Mouse (Mus musculus) testis, adult 2 months (tissue): ENCODE results near the gene Spta1. TPM values are rescaled to one million over a fixed set of nuclear protein-coding genes. Genes with fewer than 3 reads are reported as not detected.

Experiments used
- H3K27ac ChIP-seq: fragments of 200-500 bp; 2 replicates; pipeline ENCODE4 v1.5.1; 2012; ENCODE audit warnings: low read depth, low read length; ENCODE audit not compliant: control insufficient read depth, insufficient read depth
- H3K27me3 ChIP-seq: fragments of 200-500 bp; 2 replicates; pipeline ENCODE4 v1.6.1; 2012; ENCODE audit warnings: mild to moderate bottlenecking, low read length, moderate library complexity; ENCODE audit not compliant: control insufficient read depth, insufficient read depth
- H3K36me3 ChIP-seq: fragments of 200-500 bp; 2 replicates; pipeline ENCODE4 v1.6.1; 2012; ENCODE audit warnings: mild to moderate bottlenecking, low read length; ENCODE audit not compliant: control insufficient read depth, insufficient read depth
- H3K4me1 ChIP-seq: fragments of 200-500 bp; 2 replicates; pipeline ENCODE4 v1.6.1; 2012; ENCODE audit warnings: low read length; ENCODE audit not compliant: control insufficient read depth, insufficient read depth
- H3K4me3 ChIP-seq: fragments of 200-500 bp; 2 replicates; pipeline ENCODE4 v1.5.1; 2012; ENCODE audit warnings: low read depth, mild to moderate bottlenecking, low read length, moderate library complexity, mixed read lengths; ENCODE audit not compliant: control insufficient read depth
- CTCF ChIP-seq: fragments of 200-500 bp; IDR thresholded peaks from 2 replicates; pipeline ENCODE4 v1.5.1; 2012; ENCODE audit warnings: low read depth, mild to moderate bottlenecking, inconsistent platforms, low read length, moderate library complexity; ENCODE audit not compliant: control insufficient read depth, insufficient read depth, insufficient replicate concordance
- POLR2A ChIP-seq: fragments of 200-500 bp; IDR thresholded peaks from 2 replicates; pipeline ENCODE4 v1.6.1; 2012; ENCODE audit warnings: low read depth, mild to moderate bottlenecking, inconsistent platforms, low read length, moderate library complexity; ENCODE audit not compliant: control insufficient read depth
- polyA plus RNA-seq: library from polyadenylated mRNA; depleted of rRNA; stranded (reverse); fragments of >200 nt; gene quantifications from 2 replicates; pipeline ENCODE4 v1.2.3, GENCODE M21; 2012

Gene Spta1
- polyA plus RNA-seq, 1 experiment = 5.2 TPM

DNA sequence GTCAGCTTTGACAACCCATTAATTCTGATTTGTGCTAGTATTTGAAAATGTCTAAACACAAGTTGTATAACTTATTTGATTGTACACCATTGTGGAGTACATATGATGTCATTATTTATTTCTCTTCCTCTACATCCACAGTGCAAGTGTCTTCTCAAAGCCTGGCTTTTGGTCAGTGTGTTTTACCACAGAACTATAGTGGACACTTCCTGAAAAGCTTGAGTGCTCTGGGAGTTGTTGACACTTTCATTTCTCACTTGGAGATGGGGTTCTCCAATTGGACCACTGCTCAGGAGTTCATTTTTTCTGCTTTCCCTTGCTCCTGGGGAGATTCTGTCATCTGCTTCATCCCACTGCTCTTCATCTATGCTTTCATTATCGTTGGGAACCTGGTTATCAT is 14.1 kb upstream of the Spta1 start:
- Histone ChIP-seq H3K4me3 (no peak overlapping the region), H3K36me3 (no peaks in the 10 kb centered on the region), H3K27me3 (no peaks in the 10 kb centered on the region), H3K4me1 (no peaks in the 10 kb centered on the region), H3K27ac (no peak overlapping the region)
- TF ChIP-seq POLR2A (no peak), CTCF (no peak)

DNA sequence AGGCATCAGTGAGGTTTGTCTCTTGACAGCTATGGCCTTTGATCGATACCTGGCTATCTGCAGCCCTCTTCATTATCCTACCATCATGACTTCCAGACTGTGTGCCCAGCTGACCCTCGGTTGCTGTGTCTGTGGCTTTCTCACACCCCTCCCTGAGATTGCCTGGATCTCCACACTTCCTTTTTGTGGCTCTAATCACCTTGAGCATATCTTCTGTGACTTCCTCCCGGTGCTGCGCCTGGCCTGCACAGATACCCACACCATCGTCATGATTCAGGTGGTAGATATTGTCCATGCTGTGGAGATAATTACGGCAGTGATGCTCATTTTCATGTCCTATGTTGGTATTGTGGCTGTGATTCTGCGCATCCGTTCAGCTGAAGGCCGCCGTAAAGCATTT is 13.5 kb upstream of the Spta1 start:
- H3K27ac ChIP-seq = no peak overlapping the region
- H3K36me3 ChIP-seq = no peaks in the 10 kb centered on the region
- no peak for TF ChIP-seq POLR2A
- no peak for TF ChIP-seq CTCF
- no peak overlapping the region for H3K4me3 ChIP-seq
- H3K4me1 ChIP-seq = no peaks in the 10 kb centered on the region
- H3K27me3 ChIP-seq = no peaks in the 10 kb centered on the region

DNA sequence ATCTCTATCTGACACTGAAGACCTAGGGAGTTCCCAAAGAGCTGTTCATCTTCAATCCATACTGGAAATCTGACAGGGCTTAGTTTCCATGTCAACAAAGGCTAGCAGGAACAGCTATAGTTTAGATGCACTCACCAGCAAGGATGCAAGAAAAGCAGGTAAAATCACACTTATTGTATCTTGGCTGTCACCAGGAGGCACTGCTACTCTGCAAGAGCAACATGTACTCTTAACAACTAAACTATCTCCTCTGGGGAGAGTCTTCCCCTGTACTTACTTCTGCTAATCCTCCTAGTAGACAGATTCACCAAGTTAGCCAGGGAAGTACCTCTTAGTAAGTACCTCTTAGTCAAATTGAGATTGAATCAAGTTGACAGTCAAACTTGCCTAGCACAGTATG is 3.6 kb upstream of the Spta1 start:
- no peak overlapping the region for H3K4me3 ChIP-seq
- H3K27ac ChIP-seq = no peak overlapping the region
- no peaks in the 10 kb centered on the region for H3K27me3 ChIP-seq
- TF ChIP-seq CTCF = no peak
- no peak for TF ChIP-seq POLR2A
- H3K36me3 ChIP-seq = no peaks in the 10 kb centered on the region
- no peaks in the 10 kb centered on the region for H3K4me1 ChIP-seq

DNA sequence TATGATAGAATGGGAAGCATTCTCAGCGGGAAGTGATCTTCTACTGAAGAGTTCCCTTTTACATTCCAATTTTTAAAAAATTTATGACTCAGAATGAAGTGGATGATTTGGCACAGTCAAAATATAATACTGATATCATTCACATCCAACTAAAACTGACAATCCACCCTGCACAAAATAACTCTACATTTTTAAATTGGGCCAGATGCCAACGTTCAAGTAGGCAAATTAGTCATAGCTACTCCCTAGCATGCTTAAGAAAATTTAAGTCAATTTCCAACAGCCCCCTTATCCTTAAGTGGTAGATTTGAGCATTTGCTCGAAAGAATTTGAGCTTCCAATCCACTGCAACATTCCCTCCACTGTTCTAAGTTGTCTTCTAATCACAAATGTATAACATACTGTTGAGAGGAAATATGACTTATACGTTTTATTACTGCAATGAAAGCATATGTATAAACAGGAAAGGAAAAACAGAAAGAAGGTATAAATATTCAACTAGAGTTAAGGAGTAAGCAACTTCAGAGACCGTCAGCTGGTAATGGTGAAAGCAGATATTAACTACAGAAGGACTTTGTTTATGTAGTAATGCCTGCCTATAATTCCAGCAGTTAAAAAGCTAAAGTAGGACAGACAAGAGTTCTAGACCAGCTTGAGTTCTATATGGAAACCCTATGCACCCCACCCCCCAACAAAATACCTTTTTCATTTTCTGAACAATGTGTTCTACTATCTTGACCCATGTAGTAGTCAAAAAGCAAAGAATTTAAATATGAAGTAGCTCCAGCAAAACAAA is 1.7 kb upstream of the Spta1 start:
- Histone ChIP-seq H3K27me3 (no peaks in the 10 kb centered on the region), H3K4me3 (no peak overlapping the region), H3K4me1 (no peaks in the 10 kb centered on the region), H3K36me3 (no peaks in the 10 kb centered on the region), H3K27ac (no peak overlapping the region)
- TF ChIP-seq POLR2A (no peak), CTCF (no peak)

DNA sequence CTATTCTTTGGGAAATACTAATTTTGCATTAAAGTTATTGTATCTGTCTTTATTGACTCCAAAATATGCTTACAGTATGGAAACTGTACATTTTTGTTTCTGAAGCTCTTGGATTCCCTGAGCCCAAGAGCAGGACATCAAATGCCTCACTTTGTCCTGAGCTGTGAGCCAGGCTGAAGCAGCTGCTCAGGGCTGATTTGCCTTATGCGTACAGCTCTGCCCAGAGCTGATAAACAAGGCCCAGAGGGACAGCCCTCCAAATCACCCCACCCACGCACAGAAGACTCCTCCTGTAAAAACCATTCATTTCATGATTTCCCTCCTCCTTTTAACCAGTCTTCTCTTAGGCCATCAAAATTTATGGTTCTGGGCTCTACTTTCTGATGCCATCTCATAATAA is 1.0 kb upstream of the Spta1 start:
- Histone ChIP-seq H3K4me3 (no peak overlapping the region), H3K27ac (no peak overlapping the region), H3K27me3 (no peaks in the 10 kb centered on the region), H3K36me3 (no peaks in the 10 kb centered on the region), H3K4me1 (no peaks in the 10 kb centered on the region)
- TF ChIP-seq POLR2A (no peak), CTCF (no peak)

DNA sequence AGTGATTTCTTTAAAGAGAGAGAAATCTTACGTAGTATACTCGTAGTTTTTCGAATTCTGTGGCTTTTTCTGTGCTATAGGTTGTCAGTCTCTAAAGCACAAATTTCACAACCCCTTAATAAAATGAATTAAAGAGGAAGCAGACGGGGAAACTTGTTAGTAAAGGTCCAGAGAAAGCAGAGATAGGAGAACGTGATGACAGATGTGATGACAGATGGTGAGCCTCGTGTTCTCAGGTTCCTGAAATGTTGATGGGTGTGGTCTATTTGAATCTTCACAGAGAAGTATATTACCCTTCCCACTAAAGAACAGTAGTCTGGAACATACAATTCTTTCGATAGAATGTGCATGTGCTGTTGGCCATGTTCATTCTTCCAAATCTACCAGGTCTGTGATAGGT is 32.1 kb downstream of the Spta1 start:
- H3K4me1 ChIP-seq = no peaks in the 10 kb centered on the region
- H3K27me3 ChIP-seq = no peaks in the 10 kb centered on the region
- no peak overlapping the region for H3K4me3 ChIP-seq
- H3K36me3 ChIP-seq = no peaks in the 10 kb centered on the region
- H3K27ac ChIP-seq = no peak overlapping the region
- TF ChIP-seq POLR2A (no peak), CTCF (no peak)

DNA sequence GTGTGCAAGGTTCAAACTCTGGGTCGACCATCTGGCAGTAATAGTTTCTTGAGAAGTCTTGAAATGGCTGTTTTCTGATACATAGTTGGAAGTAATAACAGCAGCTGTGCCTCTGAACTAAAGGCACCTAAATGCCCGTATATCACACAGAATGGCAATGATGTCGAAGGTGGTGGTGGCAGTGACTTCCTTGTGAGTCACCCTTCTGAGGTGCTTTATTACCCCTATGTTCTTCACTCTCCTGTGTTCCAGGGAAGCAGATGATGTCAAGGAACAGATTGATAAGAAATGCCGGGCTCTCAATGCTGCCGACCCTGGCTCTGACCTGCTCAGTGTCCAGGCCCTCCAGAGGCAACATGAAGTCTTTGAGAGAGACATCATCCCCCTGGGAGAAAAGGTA is 39.7 kb downstream of the Spta1 start:
- H3K4me1 ChIP-seq = no peaks in the 10 kb centered on the region
- no peaks in the 10 kb centered on the region for H3K27me3 ChIP-seq
- H3K36me3 ChIP-seq = no peaks in the 10 kb centered on the region
- H3K27ac ChIP-seq = no peak overlapping the region
- H3K4me3 ChIP-seq = no peak overlapping the region
- TF ChIP-seq CTCF (no peak), POLR2A (no peak)

DNA sequence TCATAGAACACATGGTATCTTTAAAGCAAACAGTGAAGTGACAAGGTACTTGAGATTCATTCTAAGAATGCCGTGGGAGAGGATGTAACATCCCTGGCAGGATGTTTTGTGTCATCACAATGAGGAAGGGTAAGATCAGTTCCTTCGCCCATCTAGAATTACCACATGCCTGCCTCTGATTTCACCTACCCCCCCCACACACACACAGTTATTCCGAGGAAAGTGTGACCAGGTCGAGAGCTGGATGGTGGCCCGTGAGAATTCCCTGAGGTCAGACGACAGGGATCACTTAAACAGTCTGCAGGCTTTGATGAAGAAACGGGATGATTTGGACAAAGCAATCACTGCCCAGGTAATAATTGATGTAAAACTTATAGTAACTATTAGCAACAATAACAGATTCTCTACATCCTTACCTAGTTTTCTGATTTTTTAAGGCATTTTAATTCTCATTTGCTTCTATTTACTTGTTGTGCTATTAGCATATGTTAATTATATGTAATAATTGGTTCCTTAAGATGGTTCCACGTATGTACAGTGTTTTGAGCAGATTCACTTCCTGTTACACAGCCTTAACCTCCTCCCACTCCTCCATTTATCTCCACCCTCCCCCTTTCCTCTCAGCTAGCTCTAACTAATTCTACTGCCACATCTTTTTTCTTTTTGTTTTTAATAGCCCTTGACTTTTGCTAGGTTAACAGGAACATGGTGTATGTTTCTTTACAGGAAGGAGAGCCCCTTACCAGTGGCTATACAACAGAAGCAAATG is 42.9 kb downstream of the Spta1 start:
- H3K27ac ChIP-seq = no peak overlapping the region
- peak overlapping the region; percentile 70 for H3K4me3 ChIP-seq
- TF ChIP-seq CTCF (no peak), POLR2A (no peak)
- H3K4me1 ChIP-seq = no peaks in the 10 kb centered on the region
- no peaks in the 10 kb centered on the region for H3K27me3 ChIP-seq
- H3K36me3 ChIP-seq = no peaks in the 10 kb centered on the region
